In the genomic region with DNA sequence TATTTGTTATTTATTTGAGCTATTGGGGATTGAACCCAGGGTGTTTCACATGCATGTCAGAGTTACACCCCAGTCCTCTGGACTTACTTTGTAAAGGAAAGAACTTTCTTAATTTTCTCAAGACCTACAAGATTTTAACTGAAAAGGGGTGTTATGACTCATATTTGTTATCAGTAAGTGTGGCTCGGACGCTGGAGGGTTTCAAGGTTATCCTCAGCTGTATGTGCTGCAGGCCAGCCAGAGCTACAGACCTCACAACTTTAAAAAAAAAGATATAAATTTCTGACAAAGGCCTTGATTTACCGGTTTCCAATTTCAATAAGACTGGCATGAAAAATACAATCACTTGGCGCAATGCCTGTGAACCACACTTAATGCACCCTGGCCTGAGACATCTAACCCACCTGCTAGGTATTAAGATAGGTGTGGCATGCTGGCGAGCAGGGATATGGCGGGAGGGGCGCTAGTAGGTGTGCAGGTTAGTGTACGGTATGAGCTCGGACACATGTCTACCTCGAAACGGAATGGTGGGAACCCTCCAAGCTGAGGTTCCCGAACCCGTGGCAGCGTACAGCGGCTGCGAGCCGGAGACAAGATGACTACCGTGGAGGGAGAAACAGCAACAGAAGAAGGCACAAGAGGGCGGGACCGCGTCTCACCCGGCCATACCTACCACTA, we compare ENCODE assay signal across 8 mouse cellular contexts. TPM values are rescaled to one million over a fixed set of nuclear protein-coding genes. Genes with fewer than 3 reads are reported as not detected.
DNase-seq lines count a peak whose midpoint lies in the region; ATAC-seq and TF ChIP-seq lines count a peak whose summit lies in the region.

No protein-coding gene starts in this region.

- 0 out of 2 replicates have a peak, but pooled peaks have one; percentile 11 for TF ChIP-seq CTCF in left cerebral cortex, adult 2 months (IDR thresholded peaks at IDR 0.05)

- no peaks in the 10 kb centered on the region for H3K9me3 ChIP-seq in embryonic facial prominence, embryonic 10.5 days
- no peaks in the 10 kb centered on the region for H3K9me3 ChIP-seq in hindbrain, embryonic 15.5 days
- H3K9me3 ChIP-seq in midbrain, embryonic 16.5 days (replicated peaks; ENCODE audit: control insufficient read depth, low read length, poor library complexity, severe bottlenecking): no peaks in the 10 kb centered on the region

- H3K9ac ChIP-seq in hindbrain, embryonic 15.5 days: peak overlapping the region; percentile 89
- H3K9ac ChIP-seq in midbrain, embryonic 16.5 days (ENCODE audit: low read depth, low read length): peak overlapping the region; percentile 80

- intact Hi-C loops in left cerebral cortex, adult 2 months (cut with DNase I): loop anchor here (2.0 kb wide), 1 partner anchor 30 kb away; no protein-coding TSS in a partner anchor

- H3K4me2 ChIP-seq in hindbrain, embryonic 15.5 days: peak overlapping the region; percentile 78
- H3K4me2 ChIP-seq in midbrain, embryonic 16.5 days (ENCODE audit: low read length): peak overlapping the region; percentile 88

- peak overlapping the region; percentile 82 for H3K4me3 ChIP-seq in left cerebral cortex, adult 2 months
- H3K4me3 ChIP-seq in embryonic facial prominence, embryonic 10.5 days: peak overlapping the region; percentile 77
- H3K4me3 ChIP-seq in hindbrain, embryonic 15.5 days: peak overlapping the region; percentile 88
- peak overlapping the region; percentile 56 for H3K4me3 ChIP-seq in midbrain, embryonic 16.5 days (ENCODE audit: low read depth, low read length)

- peak overlapping the region; percentile 97 for H3K27ac ChIP-seq in left cerebral cortex, adult 2 months
- H3K27ac ChIP-seq in embryonic facial prominence, embryonic 10.5 days (replicated peaks): peak overlapping the region; percentile 92
- peak overlapping the region; percentile 97 for H3K27ac ChIP-seq in hindbrain, embryonic 15.5 days (replicated peaks)
- peak overlapping the region; percentile 90 for H3K27ac ChIP-seq in midbrain, embryonic 16.5 days (ENCODE audit: low read length)

- peak; percentile 65 for ATAC-seq in hindbrain, embryonic 15.5 days (ENCODE audit: low FRiP score, low read depth)
- peak; percentile 80 for ATAC-seq in midbrain, embryonic 16.5 days

- WGBS in embryonic facial prominence, embryonic 10.5 days: 4% methylated on average over 22 of the region's 22 CpGs
- WGBS in hindbrain, embryonic 15.5 days: 5% methylated on average over 22 of the region's 22 CpGs
- 3% methylated on average over 22 of the region's 22 CpGs for WGBS in midbrain, embryonic 16.5 days

- no peaks in the 10 kb centered on the region for H3K27me3 ChIP-seq in embryonic facial prominence, embryonic 10.5 days (replicated peaks; ENCODE audit: low read depth, poor library complexity, severe bottlenecking)
- no peaks in the 10 kb centered on the region for H3K27me3 ChIP-seq in hindbrain, embryonic 15.5 days
- no peaks in the 10 kb centered on the region for H3K27me3 ChIP-seq in midbrain, embryonic 16.5 days (ENCODE audit: control insufficient read depth, insufficient read depth, low read depth, low read length)

- peaks cover 15% of the 10 kb centered on the region for H3K4me1 ChIP-seq in embryonic facial prominence, embryonic 10.5 days
- peaks cover 12% of the 10 kb centered on the region for H3K4me1 ChIP-seq in hindbrain, embryonic 15.5 days (replicated peaks)
- H3K4me1 ChIP-seq in midbrain, embryonic 16.5 days (ENCODE audit: control insufficient read depth, insufficient read depth, low read length): peaks cover 8% of the 10 kb centered on the region; the same call in 1 of the 2 replicates

- no peak for DNase-seq in left cerebral cortex, adult 2 months (ENCODE audit: extremely low spot score in 1 of 2, low spot score in 2 of 2)
- no peak for DNase-seq in left cerebral cortex, adult 18-20 months (ENCODE audit: low spot score in 2 of 2)
- no peak for DNase-seq in embryonic facial prominence, embryonic 10.5 days (ENCODE audit: low spot score)
- DNase-seq in frontal cortex, adult 2 months (ENCODE audit: extremely low spot score in 1 of 2, low spot score in 1 of 2): no peak
- no peak for DNase-seq in thymus, postnatal 4 days
- no peak for DNase-seq in right cerebral cortex, adult 2 months (ENCODE audit: low spot score in 2 of 2)

- peaks cover 18% of the 10 kb centered on the region for H3K36me3 ChIP-seq in embryonic facial prominence, embryonic 10.5 days (replicated peaks)
- H3K36me3 ChIP-seq in hindbrain, embryonic 15.5 days: no peaks in the 10 kb centered on the region
- H3K36me3 ChIP-seq in midbrain, embryonic 16.5 days (ENCODE audit: control insufficient read depth, insufficient read depth, low read length): no peaks in the 10 kb centered on the region

RNA-seq across cellular contexts. Expression of a gene that starts 0.5 kb away (rescaled TPM):
- total RNA-seq in left cerebral cortex, adult 2 months (2021): 1 to 10 TPM; 6.7 to 6.8 TPM
- total RNA-seq in left cerebral cortex, adult 18-20 months (2021): 1 to 10 TPM; 5.5 to 7.0 TPM
- 5.8 and 6.6 TPM in 2 replicates for polyA plus RNA-seq in embryonic facial prominence, embryonic 10.5 days (2016; fragmentation: Nextera tagmentation; extraction: Ambion mirVana)
- 6.6 and 7.9 TPM in 2 replicates for polyA plus RNA-seq in hindbrain, embryonic 15.5 days (2015; fragmentation: Nextera tagmentation; extraction: Ambion mirVana)
- polyA plus RNA-seq in midbrain, embryonic 16.5 days (2015; fragmentation: Nextera tagmentation; extraction: Ambion mirVana): 6.6 and 6.7 TPM in 2 replicates
- polyA plus RNA-seq in frontal cortex, adult 2 months (2012; rRNA removed): 7.2 and 7.7 TPM in 2 replicates

RNA-seq across cellular contexts. Expression of a gene that starts 28.9 kb away (rescaled TPM):
- 10 to 100 TPM; 14.6 to 18.6 TPM for total RNA-seq in left cerebral cortex, adult 2 months (2021)
- total RNA-seq in left cerebral cortex, adult 18-20 months (2021): 10 to 100 TPM; 17.6 to 19.0 TPM
- 8.4 and 8.5 TPM in 2 replicates for polyA plus RNA-seq in embryonic facial prominence, embryonic 10.5 days (2016; fragmentation: Nextera tagmentation; extraction: Ambion mirVana)
- 20.3 and 23.0 TPM in 2 replicates for polyA plus RNA-seq in hindbrain, embryonic 15.5 days (2015; fragmentation: Nextera tagmentation; extraction: Ambion mirVana)
- 12.7 TPM in 2 replicates for polyA plus RNA-seq in midbrain, embryonic 16.5 days (2015; fragmentation: Nextera tagmentation; extraction: Ambion mirVana)
- polyA plus RNA-seq in frontal cortex, adult 2 months (2012; rRNA removed): 8.7 and 9.8 TPM in 2 replicates
